Mouse (Mus musculus): ENCODE measurements around the gene Ccnc. TPM values are rescaled to one million over a fixed set of nuclear protein-coding genes. Genes with fewer than 3 reads are reported as not detected.

Ccnc gene
- polyA plus RNA-seq, 1 experiment: 8.5 TPM

DNA sequence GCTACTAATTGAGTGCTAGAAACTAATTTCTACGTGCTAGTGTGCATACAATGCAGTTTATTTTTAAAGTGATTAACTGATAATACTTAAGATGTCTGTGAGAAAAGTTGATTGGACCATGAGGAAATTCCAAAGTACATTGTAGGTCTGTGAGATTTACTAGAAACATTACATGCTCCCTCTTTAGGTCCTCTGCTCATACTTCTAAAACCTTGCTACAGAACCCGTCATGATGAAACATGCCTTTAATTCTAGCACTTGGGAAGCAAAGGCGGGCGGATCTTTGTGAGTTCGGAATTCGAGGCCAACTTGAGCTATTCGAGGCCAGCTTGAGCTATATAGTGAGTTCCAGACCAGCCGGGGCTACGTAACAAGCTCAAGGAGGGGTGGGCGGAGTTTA is 46.5 kb upstream of the Ccnc start:
- TF ChIP-seq CEBPB (IDR thresholded peaks at IDR 0.05; ENCODE audit: insufficient read depth, poor library complexity, severe bottlenecking) (no peak), MAX (IDR thresholded peaks at IDR 0.05; ENCODE audit: low read depth) (no peak), E2F4 (IDR thresholded peaks at IDR 0.05; ENCODE audit: insufficient read depth) (no peak), USF1 (IDR thresholded peaks at IDR 0.05; ENCODE audit: low read depth) (no peak), TCF3 (IDR thresholded peaks at IDR 0.05; ENCODE audit: insufficient read length, low read depth) (no peak), REST (IDR thresholded peaks at IDR 0.05; ENCODE audit: insufficient read depth, insufficient read length) (no peak), POLR2A (IDR thresholded peaks at IDR 0.05; ENCODE audit: insufficient read length, low read depth) (no peak)
- Histone ChIP-seq H3K4me3 (no peak overlapping the region), H3K4me2 (ENCODE audit: low read depth) (no peak overlapping the region), H3K79me2 (ENCODE audit: control insufficient read depth, insufficient read depth) (no peaks in the 10 kb centered on the region), H3K27me3 (ENCODE audit: control insufficient read depth, insufficient read depth, insufficient read length) (peaks cover 51% of the 10 kb centered on the region), H3K36me3 (ENCODE audit: control insufficient read depth, insufficient read depth) (no peaks in the 10 kb centered on the region), H3ac (ENCODE audit: control insufficient read depth, insufficient read length) (no peak overlapping the region)

DNA sequence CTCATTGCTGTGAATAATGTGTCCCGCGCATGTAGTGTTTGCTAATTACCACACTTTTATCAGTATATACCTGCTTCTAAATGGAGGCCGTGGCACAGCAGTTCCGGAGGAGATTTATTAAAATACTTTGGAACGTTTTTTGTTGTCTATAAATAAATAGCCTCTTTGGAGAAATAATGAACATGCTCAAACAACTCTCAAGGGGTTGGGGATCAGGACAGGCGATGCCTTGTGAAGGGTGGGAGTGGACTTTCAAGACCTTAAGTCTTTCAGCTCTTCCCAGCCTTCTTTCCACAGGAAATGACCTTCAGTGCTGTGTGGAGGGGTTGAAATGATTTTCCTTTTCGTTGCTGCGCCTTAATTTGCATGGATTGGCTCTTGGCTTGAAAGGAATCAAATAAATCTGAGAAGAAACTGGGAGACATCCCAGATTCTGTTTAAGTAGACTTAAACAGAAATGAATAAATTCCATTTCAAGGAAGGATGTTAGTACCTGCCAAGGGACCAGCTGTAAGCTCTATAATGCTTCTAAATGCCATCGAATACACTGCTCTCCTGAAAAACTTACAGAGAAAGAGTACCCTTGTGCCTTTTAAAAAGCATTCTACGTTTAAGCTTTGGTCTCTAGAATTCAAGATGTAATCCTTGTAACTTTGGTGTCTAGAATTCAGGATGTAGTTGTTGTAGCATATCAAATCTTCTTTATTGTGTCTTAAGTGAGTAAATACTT is 44.9 kb upstream of the Ccnc start:
- no peak for TF ChIP-seq POLR2AphosphoS2 (IDR thresholded peaks at IDR 0.05; ENCODE audit: insufficient read length, low read depth)
- no peak for TF ChIP-seq TCF3 (IDR thresholded peaks at IDR 0.05; ENCODE audit: insufficient read length, low read depth)
- TF ChIP-seq TCF12 (IDR thresholded peaks at IDR 0.05; ENCODE audit: insufficient read depth, poor library complexity, severe bottlenecking): no peak
- TF ChIP-seq POLR2A (IDR thresholded peaks at IDR 0.05; ENCODE audit: insufficient read length, low read depth): no peak
- no peak for TF ChIP-seq MYOG (IDR thresholded peaks at IDR 0.05; ENCODE audit: control insufficient read depth in 1 of 3, insufficient read depth in 1 of 3, insufficient read length in 2 of 3, low read depth in 2 of 3)
- no peak for TF ChIP-seq CEBPB (IDR thresholded peaks at IDR 0.05; ENCODE audit: insufficient read depth, poor library complexity, severe bottlenecking)
- TF ChIP-seq USF1 (IDR thresholded peaks at IDR 0.05; ENCODE audit: low read depth): no peak
- TF ChIP-seq E2F4 (IDR thresholded peaks at IDR 0.05; ENCODE audit: insufficient read depth): no peak
- TF ChIP-seq REST (IDR thresholded peaks at IDR 0.05; ENCODE audit: insufficient read depth, insufficient read length): no peak
- no peak for TF ChIP-seq MYOD1 (IDR thresholded peaks at IDR 0.05; ENCODE audit: control insufficient read depth in 1 of 3, insufficient read length in 2 of 3, low read depth in 2 of 3)
- no peak for TF ChIP-seq SRF (IDR thresholded peaks at IDR 0.05; ENCODE audit: control insufficient read depth, insufficient read length, low read depth)
- no peak for TF ChIP-seq MAX (IDR thresholded peaks at IDR 0.05; ENCODE audit: low read depth)
- Histone ChIP-seq H3K36me3 (ENCODE audit: control insufficient read depth, insufficient read depth) (no peaks in the 10 kb centered on the region), H3K27me3 (ENCODE audit: control insufficient read depth, insufficient read depth, insufficient read length) (peaks cover 64% of the 10 kb centered on the region), H3K4me3 (no peak overlapping the region), H3K79me2 (ENCODE audit: control insufficient read depth, insufficient read depth) (no peaks in the 10 kb centered on the region), H3ac (ENCODE audit: control insufficient read depth, insufficient read length) (no peak overlapping the region), H3K4me2 (ENCODE audit: low read depth) (no peak overlapping the region)

DNA sequence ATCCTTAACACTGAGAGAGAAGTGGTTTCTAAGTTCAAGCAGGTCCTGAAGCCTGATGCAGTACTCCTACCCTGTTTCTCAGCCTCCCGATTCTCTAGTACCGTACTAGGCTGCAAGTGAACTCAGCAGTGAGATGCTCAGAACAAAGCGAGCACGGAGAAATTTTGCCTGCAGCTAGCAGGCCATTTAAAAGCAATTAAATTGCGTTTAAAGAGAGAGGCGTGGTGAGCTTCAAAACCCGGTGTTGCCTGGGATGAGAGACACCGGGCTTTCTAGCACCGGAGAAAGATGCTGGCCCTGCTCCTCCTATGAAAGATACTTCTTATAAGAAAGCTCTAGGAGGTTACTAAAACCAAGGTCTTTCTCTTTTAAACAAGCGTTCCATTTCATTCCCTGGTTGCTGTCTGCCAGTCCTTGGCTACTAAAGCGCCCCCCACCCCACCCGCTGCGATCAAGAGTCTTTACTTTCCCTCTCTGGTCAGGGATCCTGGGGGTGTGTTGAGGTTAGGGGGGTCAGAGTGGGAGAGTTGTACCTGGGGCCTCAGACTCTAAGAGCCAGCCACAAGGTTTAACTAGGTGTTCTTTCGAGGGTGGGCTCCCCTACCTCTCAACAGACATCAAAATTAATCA is 43.0 kb upstream of the Ccnc start:
- Histone ChIP-seq H3K4me3 (no peak overlapping the region), H3K79me2 (ENCODE audit: control insufficient read depth, insufficient read depth) (no peaks in the 10 kb centered on the region), H3ac (ENCODE audit: control insufficient read depth, insufficient read length) (no peak overlapping the region), H3K27me3 (ENCODE audit: control insufficient read depth, insufficient read depth, insufficient read length) (peaks cover 64% of the 10 kb centered on the region), H3K36me3 (ENCODE audit: control insufficient read depth, insufficient read depth) (no peaks in the 10 kb centered on the region), H3K4me2 (ENCODE audit: low read depth) (no peak overlapping the region)
- no peak for TF ChIP-seq E2F4 (IDR thresholded peaks at IDR 0.05; ENCODE audit: insufficient read depth)
- no peak for TF ChIP-seq MAX (IDR thresholded peaks at IDR 0.05; ENCODE audit: low read depth)
- no peak for TF ChIP-seq MYOG (IDR thresholded peaks at IDR 0.05; ENCODE audit: control insufficient read depth in 1 of 3, insufficient read depth in 1 of 3, insufficient read length in 2 of 3, low read depth in 2 of 3)
- TF ChIP-seq POLR2AphosphoS2 (IDR thresholded peaks at IDR 0.05; ENCODE audit: insufficient read length, low read depth): no peak
- no peak for TF ChIP-seq SRF (IDR thresholded peaks at IDR 0.05; ENCODE audit: control insufficient read depth, insufficient read length, low read depth)

DNA sequence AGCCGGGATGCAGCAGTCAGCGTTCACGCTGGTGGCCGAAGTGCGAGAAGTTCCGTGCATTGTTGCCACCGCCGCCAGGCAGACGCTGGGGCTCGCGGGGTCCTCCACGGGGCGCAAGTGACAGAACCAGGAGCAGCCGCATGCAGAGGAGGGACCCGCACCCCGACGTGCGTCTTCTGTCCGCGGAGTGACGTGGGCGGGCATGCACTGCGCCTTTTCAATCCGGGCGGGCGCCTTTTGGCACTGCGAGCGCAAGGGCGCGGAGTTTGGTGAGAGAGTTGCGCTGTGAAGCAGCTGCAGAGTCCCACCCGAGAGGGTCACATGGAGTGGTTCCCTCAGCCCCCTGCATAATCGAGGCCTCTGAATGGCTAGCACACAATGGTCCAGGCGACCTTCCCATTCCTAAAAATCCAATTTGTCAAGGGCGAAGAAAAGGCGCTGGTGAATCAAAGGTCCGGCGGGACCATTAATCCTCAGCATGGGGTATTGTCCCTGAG is 41.9 kb upstream of the Ccnc start, which contains the start of gene Prdm13:
Gene Prdm13 (minus strand): TSS at position 369 of the 497 bp plus-strand sequence.
- H3K4me3 ChIP-seq: no peak within 1 kb of the TSS
- TF ChIP-seq TCF3 (IDR thresholded peaks at IDR 0.05; ENCODE audit: insufficient read length, low read depth) (no peak), MYOG (IDR thresholded peaks at IDR 0.05; ENCODE audit: control insufficient read depth in 1 of 3, insufficient read depth in 1 of 3, insufficient read length in 2 of 3, low read depth in 2 of 3) (no peak), E2F4 (IDR thresholded peaks at IDR 0.05; ENCODE audit: insufficient read depth) (no peak), MYOD1 (IDR thresholded peaks at IDR 0.05; ENCODE audit: control insufficient read depth in 1 of 3, insufficient read length in 2 of 3, low read depth in 2 of 3) (no peak), USF1 (IDR thresholded peaks at IDR 0.05; ENCODE audit: low read depth) (no peak), MAX (IDR thresholded peaks at IDR 0.05; ENCODE audit: low read depth) (no peak), POLR2AphosphoS2 (IDR thresholded peaks at IDR 0.05; ENCODE audit: insufficient read length, low read depth) (no peak), REST (IDR thresholded peaks at IDR 0.05; ENCODE audit: insufficient read depth, insufficient read length) (no peak), CEBPB (IDR thresholded peaks at IDR 0.05; ENCODE audit: insufficient read depth, poor library complexity, severe bottlenecking) (no peak), TCF12 (IDR thresholded peaks at IDR 0.05; ENCODE audit: insufficient read depth, poor library complexity, severe bottlenecking) (no peak), SRF (IDR thresholded peaks at IDR 0.05; ENCODE audit: control insufficient read depth, insufficient read length, low read depth) (no peak), POLR2A (IDR thresholded peaks at IDR 0.05; ENCODE audit: insufficient read length, low read depth) (no peak)

More for the DNA sequence above, 41.9 kb upstream of the Ccnc start, which contains the start of gene Prdm13:
- H3K79me2 ChIP-seq (ENCODE audit: control insufficient read depth, insufficient read depth): no peaks in the 10 kb centered on the region
- no peaks in the 10 kb centered on the region for H3K36me3 ChIP-seq (ENCODE audit: control insufficient read depth, insufficient read depth)
- H3K27me3 ChIP-seq (ENCODE audit: control insufficient read depth, insufficient read depth, insufficient read length): peaks cover 57% of the 10 kb centered on the region
- no peak within 1 kb of the TSS for H3ac ChIP-seq (ENCODE audit: control insufficient read depth, insufficient read length)
- no peak within 1 kb of the TSS for H3K4me2 ChIP-seq (ENCODE audit: low read depth)
